Mouse (Mus musculus): Measurements from ENCODE around the gene Galnt13.
"Not testable (repeated sequence)": the region's sequence is repeated elsewhere in the genome, so short reads cannot be mapped to it uniquely, and the experiment has no call there.

The Galnt13 gene

GRCm38 (mm10) chr2:54915088-54915670, 479.1 kb downstream of the Galnt13 start:
- no peak for DNase-seq (ENCODE audit: low spot score in 2 of 2)

- DNase-seq (ENCODE audit: low spot score in 2 of 2), result no peak
Observed at GRCm38 (mm10) chr2:54936369-54936768, 500.3 kb downstream of the Galnt13 start.

DNA sequence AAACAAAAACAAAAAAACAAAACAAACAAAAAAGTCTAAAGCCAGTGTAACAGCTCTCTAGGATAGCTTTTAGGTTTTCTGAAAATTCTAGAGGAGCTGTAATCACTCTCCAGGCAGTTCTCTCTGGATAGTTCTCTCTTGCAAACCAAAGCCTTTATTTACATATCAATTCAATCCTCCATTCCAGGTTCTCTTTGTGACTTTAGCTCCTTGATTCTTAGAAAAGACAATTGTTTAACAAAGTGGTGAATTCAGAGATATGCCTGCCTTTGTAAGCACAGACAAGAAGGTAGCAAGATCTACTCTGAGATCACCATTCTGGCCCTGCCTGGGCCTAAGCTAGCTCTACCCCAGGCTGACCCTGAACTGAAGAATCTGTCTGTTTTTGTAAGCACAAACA, 501.2 kb downstream of the Galnt13 start:
- DNase-seq (ENCODE audit: low spot score in 2 of 2), result no peak

DNA sequence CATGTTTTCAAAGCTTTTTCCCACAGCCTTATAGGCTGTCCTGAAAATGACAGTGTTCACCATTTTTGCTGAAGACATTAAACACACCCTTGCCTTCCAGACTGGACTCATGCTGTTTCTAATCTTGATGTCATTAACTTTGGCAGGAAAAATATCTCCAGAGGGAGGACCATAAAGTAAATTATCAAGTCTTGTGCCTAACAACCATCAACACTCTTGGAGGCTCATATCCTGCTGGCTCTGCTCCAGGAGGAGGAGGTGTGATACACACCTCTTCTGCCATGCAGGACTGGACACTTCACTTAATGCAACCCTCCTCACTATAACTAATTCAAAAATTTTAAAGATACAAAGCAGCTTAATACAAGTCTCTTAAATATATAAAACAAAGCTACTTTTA, 502.0 kb downstream of the Galnt13 start:
- DNase-seq (ENCODE audit: low spot score in 2 of 2), result no peak

DNA sequence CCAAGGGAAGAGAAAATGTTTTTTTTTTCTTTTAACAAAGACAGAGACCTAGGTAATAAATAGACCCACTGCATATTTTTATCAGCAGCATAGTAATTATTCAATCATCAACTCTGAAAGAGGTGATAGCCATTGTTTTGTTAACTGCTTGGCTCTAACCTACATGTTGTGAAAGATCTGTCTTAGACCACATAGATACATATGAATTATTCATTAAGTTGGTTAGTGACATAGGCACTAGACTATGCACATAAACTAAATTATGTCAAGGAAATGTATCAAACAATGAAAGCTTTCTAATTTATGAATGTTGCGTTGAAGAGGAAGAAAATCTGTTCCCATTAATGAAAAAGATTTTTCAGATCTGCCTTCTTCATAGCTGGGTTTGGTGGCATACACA, 507.3 kb downstream of the Galnt13 start:
- no peak for DNase-seq (ENCODE audit: low spot score in 2 of 2)

DNA sequence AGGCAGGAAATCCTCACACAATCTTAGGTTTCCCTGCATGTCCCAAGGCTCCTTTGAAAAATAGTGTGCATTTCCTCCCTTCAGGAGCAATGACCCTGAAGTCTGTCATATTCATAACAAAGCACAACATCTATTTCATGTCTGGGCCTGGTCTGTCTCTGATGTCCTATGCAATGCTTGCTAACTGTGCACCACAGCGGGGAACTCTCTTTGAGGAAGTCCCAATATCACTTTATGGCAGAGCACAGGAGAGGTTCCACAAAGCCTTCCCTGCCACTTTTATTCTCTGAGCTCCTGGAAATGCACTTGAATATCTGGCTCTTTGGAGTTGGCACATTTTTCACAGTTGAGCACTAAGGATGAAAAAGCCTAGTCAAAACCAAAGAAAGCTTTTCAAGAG, 547.7 kb downstream of the Galnt13 start:
- no peak for DNase-seq (ENCODE audit: low spot score in 2 of 2)

DNA sequence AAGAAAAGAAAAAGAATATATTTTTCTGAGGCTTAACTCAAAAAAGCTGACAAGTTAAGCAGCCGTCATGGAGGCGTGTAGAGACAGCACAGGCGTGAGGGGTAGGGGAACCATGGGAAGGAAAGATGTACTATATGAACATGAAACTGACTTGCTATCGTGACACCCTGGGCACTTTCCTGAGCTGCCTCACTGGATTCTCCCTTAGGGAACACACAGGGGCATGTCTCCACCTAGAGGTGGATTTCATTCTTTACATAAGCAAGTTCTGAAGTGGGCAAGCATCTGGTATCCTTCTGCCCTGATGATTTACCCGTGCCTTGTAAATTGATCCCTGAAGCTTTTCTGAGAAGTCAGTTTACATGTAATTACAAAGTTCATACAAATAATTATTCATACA, 586.4 kb downstream of the Galnt13 start:
- not testable (repeated sequence) for DNase-seq (ENCODE audit: low spot score in 2 of 2)

DNA sequence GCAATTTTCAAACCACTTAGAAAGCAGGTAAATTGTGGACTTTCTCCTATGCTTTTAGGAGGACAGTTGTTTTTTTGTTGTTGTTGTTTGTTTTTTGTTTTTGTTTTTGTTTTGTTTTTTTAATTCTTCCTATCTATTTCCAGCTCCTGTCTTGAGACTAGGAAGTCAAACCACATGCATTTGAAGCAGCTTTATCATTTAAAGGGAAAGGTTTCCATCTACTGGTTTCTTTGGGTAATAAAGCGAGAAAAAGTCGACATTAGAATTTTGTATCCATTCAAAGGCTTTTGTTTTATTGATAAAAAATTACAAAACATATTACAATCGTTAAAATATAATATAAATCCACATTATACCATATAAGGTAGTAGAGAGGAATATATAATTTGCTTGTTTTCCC, 598.5 kb downstream of the Galnt13 start:
- no peak for DNase-seq (ENCODE audit: low spot score in 2 of 2)

DNA sequence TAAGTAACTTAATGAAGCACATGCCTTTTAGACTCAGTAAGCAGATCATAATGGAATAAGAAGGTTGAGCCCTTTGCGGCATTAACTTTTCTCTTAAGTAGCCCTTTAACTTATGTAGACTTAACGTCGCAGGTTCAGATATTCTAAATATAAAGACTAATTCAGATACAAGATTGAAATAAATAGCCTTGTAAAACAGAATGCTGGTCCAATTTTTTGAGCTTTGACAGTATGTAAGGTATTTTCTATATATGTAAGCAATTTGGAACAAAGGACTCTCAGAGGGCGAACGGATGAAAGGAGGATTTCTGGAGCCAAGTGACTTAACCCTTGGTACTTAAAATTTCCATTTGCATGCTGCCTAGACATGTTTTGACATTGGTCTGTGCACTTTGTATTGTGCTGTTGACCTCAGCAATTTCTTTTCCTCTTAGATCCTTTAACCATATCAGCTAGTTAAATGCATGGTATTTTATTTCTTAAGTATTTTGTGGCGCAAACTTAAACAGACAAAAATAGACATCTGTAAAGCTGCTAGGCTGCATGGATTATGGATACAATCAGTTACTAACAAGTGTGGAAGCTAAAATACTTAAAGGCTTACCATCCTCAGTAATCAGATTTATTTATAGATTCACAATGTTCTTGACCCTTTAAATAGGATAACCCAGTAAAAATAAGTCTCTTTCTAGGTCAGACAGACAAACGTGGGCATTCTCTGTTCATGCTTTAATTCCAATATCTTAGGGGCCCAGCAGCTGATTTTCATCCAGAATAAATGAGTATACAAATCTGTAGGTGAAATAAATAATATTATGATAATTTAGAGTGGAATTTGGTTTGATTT, 629.6 kb downstream of the Galnt13 start:
- no peak for DNase-seq (ENCODE audit: low spot score in 2 of 2)

DNA sequence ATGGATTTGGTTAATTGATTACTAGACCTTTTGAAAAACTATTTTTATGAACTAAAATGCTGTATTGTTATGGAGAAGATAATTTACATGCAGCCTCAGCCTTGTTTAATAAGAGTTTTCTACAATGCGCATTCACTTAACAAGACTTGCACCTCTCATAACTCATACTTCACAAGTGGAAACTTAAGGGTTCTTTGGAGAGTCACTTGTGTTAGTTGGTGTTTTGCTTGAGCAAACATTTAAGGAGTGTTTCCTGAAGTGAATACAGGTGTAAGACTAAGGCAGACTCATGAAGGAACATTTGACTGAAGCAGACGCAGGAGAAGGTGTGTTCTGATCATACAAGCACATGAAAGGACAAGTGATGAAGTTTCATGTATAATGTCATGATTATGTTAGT, 649.5 kb downstream of the Galnt13 start:
- DNase-seq (ENCODE audit: low spot score in 2 of 2), result no peak

DNA sequence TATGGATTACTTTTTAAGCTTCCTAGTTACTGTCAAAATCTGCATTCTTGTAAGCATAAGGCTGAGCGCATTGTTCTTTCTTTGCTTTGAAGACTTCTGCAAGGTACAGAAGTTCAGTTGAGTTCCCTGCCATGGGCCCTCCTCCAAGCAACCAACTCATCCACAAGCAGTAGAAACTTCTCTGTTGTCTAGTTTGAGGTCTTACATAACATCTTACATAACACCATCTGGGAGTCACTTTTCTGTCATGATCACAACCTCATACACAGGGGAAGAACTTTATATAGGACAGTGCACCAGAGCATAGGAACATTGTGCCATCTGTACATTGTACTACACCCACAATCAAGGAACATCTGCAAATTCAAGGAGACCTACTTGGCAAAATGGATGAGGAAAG, 651.9 kb downstream of the Galnt13 start:
- DNase-seq (ENCODE audit: low spot score in 2 of 2), result no peak

DNA sequence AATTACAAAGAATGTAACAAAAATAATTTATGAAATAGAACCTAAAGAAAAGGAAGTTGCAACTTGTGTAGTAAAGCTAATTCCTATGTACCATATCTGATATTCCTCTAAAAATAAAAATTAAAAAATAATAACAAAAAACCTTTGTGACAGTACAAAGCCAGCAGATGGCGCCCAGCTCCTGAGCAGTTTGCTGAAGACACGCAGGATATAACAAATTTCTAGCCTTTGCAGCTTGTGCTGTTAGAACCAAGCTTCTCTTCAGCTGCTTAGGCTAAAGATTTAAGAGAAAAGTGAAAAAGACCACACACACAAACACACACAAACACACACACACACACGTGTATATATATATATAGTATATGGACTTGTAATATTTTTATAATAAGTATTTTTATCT, 654.2 kb downstream of the Galnt13 start:
- DNase-seq (ENCODE audit: low spot score in 2 of 2), result no peak

DNA sequence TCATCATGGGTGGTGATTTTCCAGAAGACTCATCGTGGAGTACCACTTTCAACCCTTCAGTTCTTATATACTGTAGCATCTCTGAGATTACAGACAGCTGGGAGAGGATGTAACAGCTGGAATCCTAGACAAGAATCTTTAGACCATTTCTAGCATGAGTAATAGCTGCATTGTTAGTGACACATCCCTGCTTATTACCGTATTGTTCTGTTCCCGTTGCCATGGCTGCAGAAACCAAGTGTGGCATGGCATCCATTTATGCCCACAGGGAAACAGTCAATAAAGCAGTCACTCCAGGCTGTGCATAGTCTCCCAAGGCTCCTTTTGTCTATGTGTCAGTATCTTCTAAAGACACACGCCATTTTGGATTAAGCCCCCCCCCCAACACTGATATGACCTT, 655.4 kb downstream of the Galnt13 start:
- DNase-seq (ENCODE audit: low spot score in 2 of 2), result no peak

DNA sequence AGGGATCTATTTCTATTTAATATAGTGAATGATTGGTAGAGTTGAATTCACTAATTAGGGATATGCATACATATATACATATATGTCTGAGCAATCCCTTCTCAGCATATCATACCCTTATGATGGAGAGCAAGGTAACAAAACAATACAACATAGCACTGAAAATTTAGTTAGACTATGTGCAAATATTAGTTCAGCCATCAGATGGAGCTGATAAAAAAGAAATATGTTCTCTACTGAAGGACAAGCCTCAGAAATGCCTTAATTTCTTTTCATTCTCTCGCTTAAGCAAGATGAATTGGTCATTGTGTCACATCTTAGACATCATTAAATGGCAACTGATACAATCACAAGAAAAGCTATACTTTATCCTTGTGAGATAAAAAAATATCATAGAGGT, 663.0 kb downstream of the Galnt13 start:
- DNase-seq (ENCODE audit: low spot score in 2 of 2), result no peak

DNA sequence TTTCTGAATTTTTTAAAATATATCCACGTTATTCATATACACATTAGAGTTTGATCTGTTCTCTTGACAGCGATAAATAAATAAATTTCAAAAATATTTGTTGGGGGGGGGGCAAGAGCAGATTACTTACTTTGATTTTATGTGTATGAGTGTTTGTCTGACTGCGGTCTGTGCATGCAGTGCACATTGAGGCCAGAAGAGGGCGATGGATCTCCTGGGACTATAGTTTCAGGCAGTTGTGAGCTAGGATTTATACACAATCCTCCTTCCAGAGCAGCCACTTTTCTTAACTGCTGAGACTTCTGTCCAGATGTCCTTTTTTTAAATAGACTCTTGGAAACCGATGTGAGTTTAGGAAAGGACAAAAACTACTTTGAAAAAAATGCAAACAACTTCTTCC, 665.2 kb downstream of the Galnt13 start:
- DNase-seq (ENCODE audit: low spot score in 2 of 2), result no peak

- DNase-seq (ENCODE audit: low spot score in 2 of 2), result no peak
Observed at GRCm38 (mm10) chr2:55103521-55103920, 667.4 kb downstream of the Galnt13 start.

DNA sequence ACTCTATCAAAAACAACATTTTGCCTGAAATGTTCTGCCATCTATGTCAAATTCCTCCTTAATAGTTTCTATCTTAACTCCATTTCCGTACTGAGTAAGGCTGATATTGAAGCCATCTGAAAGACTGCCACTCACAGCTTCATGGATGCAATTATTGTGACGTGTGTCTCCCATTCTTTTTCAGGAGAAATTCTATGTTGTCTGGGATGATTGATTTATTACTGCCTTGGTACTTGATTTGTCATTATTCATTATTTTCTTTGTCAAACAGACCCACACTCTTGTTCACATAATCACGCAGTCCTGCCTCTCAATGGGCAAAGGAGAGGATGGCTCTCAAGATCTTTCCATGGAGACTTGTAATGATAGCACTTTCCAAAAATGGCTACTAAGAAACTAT, 671.7 kb downstream of the Galnt13 start:
- no peak for DNase-seq (ENCODE audit: low spot score in 2 of 2)

GRCm38 (mm10) chr2:55153089-55153488, 717.0 kb downstream of the Galnt13 start:
- no peak for DNase-seq (ENCODE audit: low spot score in 2 of 2)

DNA sequence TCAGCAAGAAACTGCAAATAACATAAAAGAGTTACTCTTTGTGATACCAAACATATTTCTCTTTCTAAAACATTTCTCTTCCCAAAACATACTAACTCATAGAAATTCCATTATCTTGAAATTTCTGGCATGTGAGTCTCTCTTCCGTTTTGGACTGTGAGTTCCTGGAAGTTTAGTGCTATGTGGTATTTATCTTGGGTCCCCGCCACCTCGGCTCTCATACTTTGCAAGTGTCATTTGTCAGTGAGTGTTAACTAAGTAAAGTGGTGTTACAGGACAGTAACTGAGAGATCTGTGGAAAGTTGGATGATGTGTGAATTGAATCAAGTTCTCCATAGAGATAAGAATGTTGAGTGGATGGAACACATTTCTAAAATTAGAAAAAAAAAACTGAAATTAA, 728.7 kb downstream of the Galnt13 start:
- no peak for DNase-seq (ENCODE audit: low spot score in 2 of 2)
